Mouse (Mus musculus) retina, embryonic 14.5 days (tissue): ENCODE measurements around the gene Ric1.

ENCODE experiments used
- DNase-seq: peaks from one replicate; pipeline ENCODE4 v3.0.0-alpha.2; 2015; ENCODE audit warnings: low spot score

The Ric1 gene

DNA sequence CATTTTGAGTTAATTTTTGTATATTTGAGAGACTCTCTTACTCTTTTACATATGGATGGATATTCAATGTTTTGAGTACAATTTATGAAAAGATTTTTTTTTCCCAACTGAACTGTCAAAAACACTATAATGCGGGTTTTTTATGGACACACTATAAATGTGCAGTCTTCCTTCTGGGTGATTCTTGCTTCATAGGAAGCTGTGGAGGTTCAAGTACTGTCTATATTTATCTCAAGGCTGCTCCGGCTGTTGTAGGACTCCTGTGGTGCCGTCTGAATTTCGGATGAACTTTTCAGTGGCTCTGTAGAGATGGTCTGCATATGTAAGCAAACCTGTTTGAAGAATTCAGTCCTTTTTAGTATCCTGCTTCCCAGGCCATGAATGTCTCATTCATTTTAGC, 86.1 kb downstream of the Ric1 start:
- no peak for DNase-seq

DNA sequence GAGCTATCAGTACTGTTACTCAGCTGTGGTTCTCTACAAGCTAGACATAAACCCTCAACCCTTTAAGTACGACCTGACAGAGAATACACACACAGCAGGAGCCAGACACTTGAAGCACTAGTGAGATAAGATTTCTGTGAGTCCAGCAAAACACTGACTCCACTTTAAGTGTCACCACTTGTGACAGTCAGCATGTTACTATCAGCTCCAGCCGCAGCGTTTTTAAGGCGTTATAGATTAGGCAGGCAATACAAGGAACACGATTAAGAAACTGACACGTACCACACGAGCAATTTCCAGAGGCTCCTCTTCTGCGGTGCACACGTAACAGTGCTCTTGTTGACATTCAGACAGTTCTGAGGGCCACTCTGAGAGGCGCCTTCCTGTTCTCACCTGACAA, 88.8 kb downstream of the Ric1 start:
- no peak for DNase-seq

DNA sequence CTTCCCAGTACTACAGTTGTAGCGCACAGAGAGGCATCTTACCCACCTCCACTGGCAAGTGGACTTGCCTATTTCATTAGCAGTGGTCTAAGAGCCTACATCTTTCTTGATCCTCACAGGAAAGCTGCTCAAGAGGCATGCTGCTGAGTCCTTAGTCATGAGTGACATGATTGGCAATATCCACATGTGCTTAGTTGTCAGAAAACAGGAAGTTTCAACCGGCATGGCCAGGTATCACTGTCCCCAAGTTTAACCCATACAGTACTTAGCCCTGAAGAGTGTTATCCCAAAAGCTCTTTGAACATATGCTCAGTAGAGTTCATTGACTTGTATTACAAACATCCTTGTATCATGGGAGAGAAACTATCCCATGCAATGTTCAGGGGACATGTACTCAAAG, 90.0 kb downstream of the Ric1 start:
- no peak for DNase-seq

DNA sequence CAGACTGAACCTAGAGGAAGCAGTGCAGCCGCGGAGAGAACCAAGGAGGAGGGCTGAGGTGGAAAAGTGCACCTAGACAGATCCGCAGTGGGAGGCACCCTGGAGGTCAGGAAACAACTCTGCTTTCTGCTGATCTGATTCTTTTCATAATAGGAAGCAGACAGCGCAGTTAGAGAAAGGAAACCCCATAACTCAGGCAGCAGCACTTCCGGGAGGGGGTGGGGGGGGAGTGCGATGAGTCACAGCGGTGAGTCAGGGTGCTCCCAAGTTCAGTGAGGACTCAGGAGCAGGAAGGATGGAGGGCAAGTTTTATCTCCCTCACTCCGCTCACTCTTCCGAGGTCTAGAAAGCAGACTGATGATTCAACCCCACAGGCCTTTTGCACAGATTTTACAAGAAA, 119.0 kb downstream of the Ric1 start:
- DNase-seq, result no peak

DNA sequence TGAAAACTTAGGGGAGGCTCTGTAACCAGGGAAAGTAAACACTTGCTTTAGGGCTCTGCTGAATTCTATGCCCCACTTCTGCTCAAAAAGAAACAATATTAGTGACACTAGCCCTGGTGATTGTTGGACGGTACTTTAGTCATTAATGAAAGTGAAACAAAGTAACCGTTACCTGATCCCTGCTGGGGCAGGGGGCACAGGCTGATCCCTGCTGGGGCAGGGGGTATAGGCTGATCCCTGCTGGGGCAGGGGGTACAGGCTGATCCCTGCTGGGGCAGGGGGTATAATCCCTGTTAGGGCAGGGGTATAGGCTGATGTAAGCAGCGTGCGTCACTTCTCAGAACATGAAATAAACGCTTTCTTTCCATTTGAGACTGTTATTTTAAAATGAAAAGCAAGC, 119.4 kb downstream of the Ric1 start:
- DNase-seq, result no peak

DNA sequence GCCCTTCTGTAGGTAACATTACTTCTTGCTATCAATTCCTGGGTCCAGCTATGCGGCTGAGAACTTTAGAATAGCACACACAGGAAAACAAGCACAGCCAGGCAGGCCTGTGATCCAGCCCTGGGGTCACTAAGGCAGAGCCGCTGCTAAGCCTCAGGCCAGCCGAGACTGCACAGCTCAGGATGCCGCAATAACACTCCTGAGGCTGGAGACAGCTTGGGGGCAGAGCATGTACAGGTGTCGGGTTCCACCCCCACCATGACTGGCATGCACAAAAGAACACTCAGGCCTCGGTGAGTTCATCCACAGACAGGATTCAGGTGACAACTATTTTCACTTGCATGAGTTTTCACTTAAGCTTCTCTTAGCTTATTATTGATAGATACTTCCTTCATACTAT, 120.1 kb downstream of the Ric1 start:
- no peak for DNase-seq

DNA sequence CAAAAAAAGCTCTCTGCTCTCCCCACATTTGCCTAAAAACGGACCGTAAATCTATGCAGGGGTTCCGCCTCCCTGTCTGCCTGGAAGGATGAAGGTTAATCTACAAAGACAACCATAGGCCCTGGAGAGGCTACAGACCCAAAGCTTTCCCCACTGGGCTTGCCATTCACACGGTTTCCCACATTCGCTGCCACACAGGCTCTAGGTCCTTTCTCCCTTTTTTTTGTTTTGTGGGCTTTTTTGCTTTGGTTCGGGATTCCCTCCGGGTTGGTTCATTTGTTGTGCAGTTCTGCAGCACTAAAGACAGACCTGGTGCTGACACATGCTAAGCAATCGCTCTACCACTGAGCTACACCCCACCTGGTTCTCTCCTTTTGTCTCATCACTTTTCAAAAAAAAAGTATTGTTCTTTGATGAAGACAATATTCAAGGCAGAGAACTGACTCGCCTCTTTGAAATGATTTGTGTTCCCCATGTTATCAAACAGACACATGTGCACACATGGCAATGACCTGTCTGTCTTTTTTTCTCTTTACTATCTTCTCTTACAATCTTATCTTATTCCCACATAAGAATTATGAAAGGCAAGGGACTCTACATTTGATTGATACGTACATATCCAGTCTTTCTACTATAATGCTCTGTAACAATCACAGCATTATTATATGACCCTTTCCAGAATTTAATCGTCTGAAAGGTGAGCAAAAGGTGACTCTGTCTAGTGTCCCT, 121.3 kb downstream of the Ric1 start:
- DNase-seq, result no peak

DNA sequence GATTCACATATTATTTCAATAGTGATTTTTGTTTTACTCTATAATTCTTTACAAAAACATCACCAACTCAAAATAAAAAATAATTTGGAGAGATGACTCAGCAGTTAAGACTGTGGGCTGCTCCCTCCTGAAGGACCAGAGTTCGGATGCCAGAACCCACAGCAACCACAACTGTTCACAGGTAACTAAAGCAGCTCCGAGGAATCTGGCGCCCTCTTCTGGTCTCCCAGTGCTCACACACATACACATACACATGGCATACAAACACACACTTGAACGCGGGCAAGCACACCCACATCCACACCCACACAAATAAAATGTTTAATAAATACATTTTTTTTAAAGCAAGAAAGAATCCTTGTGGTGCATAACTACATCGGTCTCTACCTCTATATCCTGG, 122.7 kb downstream of the Ric1 start:
- DNase-seq, result peak; percentile 18

DNA sequence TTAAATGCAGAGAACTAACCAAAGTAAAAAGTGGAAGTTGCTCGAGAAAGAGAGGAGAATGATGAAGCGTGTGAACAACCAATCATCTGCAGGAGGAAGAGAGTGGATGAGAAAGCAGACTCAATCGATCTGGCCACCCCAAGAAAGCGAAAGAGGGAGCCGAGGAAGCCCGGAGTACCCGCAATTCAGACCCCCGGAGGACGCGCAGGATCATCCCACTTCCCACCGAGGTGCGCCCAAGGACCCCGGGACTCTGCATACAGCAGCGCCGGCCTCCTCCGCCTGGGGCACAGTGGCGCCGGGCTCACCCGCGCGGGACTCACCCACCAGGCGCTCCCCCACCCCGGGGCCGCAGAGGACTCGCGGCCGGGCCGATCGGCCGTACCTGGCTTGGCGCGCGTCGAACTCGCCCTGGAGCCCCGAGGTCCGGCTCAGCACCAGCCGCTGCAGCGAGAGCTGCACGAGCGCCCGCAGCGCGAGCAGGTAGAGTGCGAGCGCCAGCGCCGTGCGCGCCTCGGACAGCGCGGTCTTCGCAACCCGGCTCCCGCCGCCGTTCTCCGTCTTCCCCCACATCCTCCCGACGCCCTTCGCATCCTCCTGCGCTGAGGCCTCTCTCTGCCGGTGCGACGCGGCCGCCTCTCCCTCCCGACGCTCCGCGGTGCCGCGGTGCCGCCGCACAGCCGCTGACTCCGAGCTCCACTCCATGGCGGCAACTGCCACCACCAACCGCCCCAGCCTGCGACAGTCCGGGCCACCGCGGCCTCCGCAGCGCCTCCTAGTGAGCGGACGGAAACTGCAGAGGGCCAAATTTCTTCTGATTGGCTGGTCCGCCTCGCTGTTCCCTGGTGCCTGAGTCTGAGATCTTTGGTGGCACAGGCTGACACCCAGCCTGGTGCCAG, 125.8 kb downstream of the Ric1 start, which contains the start of gene Ermp1:
TSS of gene Ermp1 (minus strand) at position 765 of the 899 bp plus-strand sequence.
- DNase-seq, result peak; percentile 97

DNA sequence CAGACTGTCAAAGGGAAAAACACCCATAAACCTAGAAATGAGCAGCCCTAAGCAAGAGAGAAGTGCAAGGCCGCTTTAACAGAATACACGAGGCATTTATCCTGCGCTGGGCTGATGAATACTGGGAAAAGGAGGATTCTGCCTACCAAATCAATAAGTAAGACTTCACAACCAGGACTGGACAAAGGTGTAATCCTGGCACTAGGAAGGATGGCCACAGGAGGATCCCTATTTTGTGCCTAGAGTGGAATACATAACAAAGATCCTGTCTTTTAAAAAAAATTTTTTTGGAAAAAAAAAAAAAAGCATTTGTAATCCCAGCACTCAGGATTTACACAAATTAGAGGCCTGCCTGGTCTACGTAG, 126.5 kb downstream of the Ric1 start:
- DNase-seq, result no peak

DNA sequence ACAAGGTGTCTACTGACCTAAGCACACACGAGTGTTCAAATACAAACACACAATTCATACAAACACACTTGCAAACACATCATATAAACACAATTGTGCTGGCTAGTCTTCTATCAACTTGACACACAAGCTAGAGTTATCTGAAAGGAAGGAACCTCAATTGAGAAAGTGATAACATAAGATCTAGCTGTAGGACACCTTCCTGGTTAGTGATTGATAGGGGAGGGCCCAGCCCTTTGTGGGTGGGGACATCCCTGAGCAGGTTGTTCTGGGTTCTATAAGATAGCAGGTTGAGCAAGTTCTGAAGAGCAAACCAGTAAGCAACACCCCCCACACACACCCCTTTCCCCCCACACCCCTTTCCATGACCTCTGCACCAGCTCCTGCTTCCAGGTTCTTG, 127.6 kb downstream of the Ric1 start:
- DNase-seq, result no peak

DNA sequence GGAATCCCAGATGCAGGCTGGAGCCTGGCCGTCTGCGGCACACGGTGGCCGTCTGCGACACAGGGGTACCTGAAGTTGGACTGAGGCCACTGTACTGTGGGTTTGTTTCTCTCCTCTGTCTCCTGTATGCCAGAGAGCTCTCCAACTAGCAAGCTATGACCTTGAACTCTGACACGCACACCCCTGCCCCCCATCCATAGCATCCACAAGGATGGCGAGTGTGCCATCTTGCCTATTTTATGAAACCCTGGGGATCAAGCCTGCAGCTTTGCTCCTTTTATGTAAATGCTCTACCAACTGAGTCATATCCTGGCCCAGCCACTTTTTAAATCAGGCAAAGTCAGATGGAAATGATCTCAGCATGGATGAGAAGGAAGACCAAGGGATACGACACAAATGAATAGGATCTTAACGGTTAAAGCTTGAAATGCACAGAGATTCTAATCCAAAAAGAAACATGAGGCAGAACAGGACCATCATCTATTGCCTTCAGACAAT, 131.7 kb downstream of the Ric1 start:
- DNase-seq, result no peak

DNA sequence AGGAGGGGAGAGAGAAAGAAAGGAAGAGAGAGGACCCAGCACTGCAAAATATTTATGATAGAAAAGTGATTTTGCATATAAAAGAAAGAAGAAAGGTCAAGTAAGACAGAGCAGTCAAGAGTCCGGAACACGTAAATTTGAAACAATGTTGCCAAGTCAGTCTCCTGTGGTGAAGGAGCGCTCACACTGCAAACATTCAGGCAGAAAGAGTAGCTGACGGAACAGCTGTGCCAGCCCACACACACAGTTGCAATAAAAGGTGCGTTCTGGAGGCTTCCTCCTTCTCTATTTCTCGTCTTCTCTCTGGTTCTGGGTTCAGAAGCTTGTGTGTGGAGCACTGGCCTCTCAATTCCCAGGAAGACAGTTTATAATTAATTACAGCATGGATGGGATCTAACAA, 133.1 kb downstream of the Ric1 start:
- DNase-seq, result no peak

DNA sequence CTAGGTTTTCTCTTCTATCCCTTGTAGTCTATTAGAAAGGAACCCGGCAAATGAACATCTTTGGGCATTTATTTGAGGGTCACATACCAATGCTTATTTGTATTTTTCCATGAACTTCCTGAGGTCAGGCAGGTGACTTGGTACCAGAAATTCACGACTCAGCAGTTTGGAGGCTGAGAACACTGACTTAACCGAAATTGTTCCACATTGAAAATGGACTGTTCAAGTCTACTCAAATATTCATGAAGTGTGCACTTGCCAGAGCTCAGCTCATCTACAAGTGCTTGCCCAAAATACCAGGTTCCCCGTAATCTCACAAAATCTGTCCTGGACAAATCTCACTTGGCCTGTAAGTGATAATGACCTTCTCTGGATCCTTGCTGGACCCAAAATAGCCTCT, 133.9 kb downstream of the Ric1 start:
- DNase-seq, result no peak
